Mouse (Mus musculus): Measurements from ENCODE around the gene Zfp981. TPM values are rescaled to one million over a fixed set of nuclear protein-coding genes. Genes with fewer than 3 reads are reported as not detected.
"Not testable (repeated sequence)": the region's sequence is repeated elsewhere in the genome, so short reads cannot be mapped to it uniquely, and the experiment has no call there.

Zfp981 gene
- total RNA-seq, 2 experiments from 2014 or later: 0.52 TPM; not detected in 1

- DNase-seq (ENCODE audit: low spot score in 2 of 2): not testable (repeated sequence)
Measured at GRCm38 (mm10) chr4:146485183-146485939, 16.5 kb upstream of the Zfp981 start.

GRCm38 (mm10) chr4:146486753-146487152 is 15.1 kb upstream of the Zfp981 start:
- DNase-seq (ENCODE audit: low spot score in 2 of 2): not testable (repeated sequence)

GRCm38 (mm10) chr4:146489196-146489595 is 12.6 kb upstream of the Zfp981 start:
- not testable (repeated sequence) for DNase-seq (ENCODE audit: low spot score in 2 of 2)

GRCm38 (mm10) chr4:146491993-146492392 is 9.8 kb upstream of the Zfp981 start:
- DNase-seq (ENCODE audit: low spot score in 2 of 2): not testable (repeated sequence)

- no peak for DNase-seq (ENCODE audit: low spot score in 2 of 2)
Measured at GRCm38 (mm10) chr4:146492439-146492838, 9.4 kb upstream of the Zfp981 start.

GRCm38 (mm10) chr4:146492851-146493250 is 9.0 kb upstream of the Zfp981 start:
- DNase-seq (ENCODE audit: low spot score in 2 of 2): no peak

- not testable (repeated sequence) for DNase-seq (ENCODE audit: low spot score in 2 of 2)
Measured at GRCm38 (mm10) chr4:146493319-146493907, 8.4 kb upstream of the Zfp981 start.

GRCm38 (mm10) chr4:146494980-146495379 is 6.8 kb upstream of the Zfp981 start:
- no peak for DNase-seq (ENCODE audit: low spot score in 2 of 2)

DNA sequence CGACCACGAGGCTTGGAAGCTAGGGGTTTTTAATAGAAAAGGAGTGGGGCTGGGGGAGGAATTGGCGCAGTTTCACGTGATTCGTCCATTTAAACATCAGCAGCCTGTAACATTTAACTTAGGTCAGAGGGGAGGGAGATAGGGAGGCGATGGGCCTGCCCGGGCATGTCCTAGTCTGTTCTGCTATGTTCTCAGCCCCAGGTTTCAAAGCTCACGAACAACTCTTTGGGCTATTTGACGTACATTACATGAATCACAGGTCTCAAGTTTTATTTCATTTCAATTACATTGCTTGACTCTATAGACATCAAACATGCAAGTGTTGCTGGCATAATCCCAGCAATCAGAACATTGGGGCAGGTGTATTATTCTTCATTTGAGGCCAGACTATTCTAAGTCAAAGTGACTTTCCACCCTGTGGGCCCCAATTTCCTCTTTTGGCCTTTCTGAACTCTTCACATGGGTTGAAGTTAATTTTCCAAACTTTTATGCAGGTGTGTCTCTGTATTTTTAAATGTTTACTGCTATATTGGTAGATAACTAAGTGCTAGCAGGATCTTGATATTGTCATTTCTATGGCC is 4.0 kb upstream of the Zfp981 start:
- DNase-seq (ENCODE audit: low spot score in 2 of 2): not testable (repeated sequence)

DNA sequence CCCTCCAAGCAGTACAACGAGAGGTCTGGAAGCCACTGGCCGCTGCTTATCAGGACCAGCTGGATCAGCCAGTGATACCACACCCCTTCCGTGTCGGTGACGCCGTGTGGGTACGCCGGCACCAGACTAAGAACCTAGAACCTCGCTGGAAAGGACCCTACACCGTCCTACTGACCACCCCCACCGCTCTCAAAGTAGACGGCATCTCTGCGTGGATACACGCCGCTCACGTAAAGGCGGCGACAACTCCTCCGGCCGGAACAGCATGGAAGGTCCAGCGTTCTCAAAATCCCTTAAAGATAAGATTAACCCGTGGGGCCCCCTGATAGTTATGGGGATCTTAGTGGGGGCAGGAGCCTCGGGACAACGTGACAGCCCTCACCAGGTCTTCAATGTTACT is 7.2 kb downstream of the Zfp981 start:
- DNase-seq (ENCODE audit: low spot score in 2 of 2): not testable (repeated sequence)

DNA sequence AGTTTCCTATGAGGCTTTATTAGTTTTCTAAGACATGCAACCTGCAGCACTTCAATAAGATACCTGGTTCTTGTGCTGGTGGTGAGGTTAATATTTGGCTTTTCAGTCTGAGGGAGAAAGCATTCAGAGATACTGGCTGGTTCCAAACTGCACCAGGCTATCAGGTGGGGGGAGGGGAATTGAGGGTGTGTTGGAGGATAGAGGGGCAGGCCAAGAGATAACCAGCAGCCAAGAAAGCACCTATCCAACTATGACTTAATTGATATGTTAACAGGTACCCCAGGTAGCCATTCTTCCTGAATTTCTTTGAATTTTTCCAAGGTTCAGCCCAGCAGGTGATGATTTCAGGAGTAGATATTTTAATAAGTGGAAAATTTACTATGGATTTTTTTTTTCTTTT is 10.0 kb downstream of the Zfp981 start:
- not testable (repeated sequence) for DNase-seq (ENCODE audit: low spot score in 2 of 2)

DNA sequence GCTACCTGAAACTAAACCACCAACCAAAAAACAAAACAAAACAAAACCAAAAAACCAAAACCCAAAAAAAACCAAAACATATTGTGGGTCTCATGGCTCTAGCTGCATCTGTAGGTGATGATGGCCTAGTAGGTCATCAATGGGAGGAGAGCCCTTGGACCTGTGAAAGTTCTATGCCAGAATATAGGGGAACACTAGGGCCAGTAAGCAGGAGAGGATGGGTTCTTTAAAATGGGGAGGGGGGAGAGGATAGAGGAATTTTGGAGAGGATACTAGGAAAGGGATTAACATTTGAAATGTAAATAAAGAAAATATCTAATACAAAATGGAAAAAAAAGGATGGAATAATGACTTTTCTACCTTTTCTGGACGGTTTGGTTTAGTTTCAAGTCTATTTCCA is 14.6 kb downstream of the Zfp981 start:
- no peak for DNase-seq (ENCODE audit: low spot score in 2 of 2)

DNA sequence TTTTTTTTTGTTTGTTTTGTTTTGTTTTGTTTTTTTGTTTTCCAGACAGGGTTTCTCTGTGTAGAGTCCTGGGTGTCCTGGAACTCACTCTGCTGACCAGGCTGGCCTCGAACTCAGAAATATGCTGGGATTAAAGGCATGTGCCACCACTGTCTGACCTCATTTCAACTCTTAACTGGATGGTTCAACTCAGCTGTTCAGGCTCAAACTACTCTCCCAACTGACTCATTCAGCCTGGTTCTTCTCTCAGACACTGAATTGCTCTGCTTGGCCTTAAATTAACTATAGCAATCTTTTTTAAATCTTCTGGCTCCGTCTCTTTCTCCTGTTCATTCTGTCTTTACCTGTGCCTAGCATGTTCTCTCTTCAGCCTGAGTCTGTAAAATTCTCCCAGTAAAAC is 15.3 kb downstream of the Zfp981 start:
- DNase-seq (ENCODE audit: low spot score in 2 of 2): not testable (repeated sequence)

GRCm38 (mm10) chr4:146520723-146521122 is 18.9 kb downstream of the Zfp981 start:
- DNase-seq (ENCODE audit: low spot score in 2 of 2): no peak

DNA sequence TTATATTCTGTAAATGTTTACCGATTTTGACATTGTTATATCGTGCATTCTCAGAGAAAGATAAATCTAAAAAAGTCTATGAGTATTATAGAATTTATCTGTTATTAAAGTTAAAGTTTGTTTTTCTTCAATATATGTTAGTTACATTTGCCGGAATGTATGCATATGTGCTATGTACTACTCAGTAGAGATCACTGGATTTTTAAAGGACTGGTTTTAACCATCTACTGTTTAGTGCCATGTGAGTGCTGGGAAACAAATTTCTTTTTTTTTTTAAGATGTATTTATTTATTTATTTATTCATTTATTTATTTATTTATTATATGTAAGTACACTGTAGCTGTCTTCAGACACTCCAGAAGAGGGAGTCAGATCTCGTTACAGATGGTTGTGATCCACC is 32.7 kb downstream of the Zfp981 start:
- no peak for DNase-seq (ENCODE audit: low spot score in 2 of 2)

- no peak for DNase-seq (ENCODE audit: low spot score in 2 of 2)
Measured at GRCm38 (mm10) chr4:146535883-146536282, 34.1 kb downstream of the Zfp981 start.

DNA sequence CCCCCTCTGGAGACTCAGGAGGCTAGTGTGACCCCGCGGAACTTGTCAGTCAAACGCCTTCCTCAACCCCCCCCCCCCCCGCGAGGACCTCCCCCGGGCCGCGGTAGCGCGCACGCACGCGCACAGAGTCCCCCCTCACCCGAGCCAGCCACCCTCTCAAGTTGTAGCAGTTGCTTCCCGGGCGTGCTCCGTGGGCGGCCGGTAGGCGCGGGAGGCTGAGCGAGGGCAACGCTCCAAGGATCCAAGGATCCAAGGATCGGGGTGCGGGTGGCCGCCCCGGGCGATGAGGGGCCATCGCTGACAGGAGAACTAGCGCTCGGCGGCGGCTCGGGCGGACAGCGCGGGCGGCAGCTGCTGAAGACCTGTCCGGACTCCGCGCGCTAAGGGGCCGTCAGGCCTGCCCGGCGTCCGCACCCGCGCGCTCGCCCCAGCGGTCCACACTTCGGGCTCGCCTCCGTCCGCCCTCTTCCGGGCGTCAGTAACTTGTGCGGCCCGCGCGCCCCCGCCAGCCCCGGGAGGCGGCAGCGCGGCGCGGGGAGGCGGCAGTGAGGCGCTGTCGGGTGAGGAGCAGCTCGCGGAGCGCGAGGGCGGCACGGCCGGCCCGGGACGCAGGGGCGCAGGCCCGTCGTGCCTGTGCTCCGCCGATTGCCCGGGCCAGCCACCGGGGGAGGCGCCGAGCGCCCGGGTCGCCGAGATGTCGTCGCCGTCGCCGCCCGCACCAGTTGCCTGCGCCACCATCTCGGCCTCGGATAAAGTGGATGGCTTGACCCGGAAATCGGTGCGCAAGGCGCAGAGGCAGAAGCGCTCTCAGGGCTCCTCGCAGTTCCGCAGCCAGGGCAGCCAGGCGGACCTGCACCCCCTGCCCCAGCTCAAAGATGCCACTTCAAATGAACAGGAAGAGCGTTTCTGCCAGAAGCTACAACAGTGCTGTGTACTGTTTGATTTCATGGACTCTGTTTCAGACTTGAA is 78.4 kb downstream of the Zfp981 start:
- peak in 1 of 2 experiments; percentile 2 for DNase-seq (ENCODE audit: low spot score in 2 of 2)

All from gastrocnemius, postnatal 4 days (tissue).